Mouse (Mus musculus): ENCODE results near the gene Zbtb42.
A peak's percentile ranks its signal among the peaks of the same experiment; 100 is the strongest.

The Zbtb42 gene

DNA sequence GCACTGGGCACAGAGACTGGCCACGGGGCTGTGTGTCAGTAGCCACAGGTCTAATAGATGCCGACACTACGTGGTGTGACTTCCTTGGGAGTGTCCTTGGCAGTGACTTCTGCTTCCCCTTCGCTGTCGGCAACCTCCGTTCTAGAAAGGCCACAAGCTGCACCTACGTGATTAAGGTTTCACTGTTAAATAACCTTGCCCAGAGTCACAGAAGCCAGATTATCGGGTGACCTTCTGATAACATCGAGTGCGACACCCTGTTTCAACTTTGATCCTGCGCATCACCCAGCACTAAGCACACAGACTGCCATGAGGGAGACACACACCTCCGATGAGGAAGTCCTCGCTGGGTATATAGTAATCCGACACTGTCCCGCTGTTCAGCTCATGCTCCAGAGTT lies 9.8 kb downstream of the Zbtb42 start:
- DNase-seq (ENCODE audit: low spot score in 2 of 2), result no peak

DNA sequence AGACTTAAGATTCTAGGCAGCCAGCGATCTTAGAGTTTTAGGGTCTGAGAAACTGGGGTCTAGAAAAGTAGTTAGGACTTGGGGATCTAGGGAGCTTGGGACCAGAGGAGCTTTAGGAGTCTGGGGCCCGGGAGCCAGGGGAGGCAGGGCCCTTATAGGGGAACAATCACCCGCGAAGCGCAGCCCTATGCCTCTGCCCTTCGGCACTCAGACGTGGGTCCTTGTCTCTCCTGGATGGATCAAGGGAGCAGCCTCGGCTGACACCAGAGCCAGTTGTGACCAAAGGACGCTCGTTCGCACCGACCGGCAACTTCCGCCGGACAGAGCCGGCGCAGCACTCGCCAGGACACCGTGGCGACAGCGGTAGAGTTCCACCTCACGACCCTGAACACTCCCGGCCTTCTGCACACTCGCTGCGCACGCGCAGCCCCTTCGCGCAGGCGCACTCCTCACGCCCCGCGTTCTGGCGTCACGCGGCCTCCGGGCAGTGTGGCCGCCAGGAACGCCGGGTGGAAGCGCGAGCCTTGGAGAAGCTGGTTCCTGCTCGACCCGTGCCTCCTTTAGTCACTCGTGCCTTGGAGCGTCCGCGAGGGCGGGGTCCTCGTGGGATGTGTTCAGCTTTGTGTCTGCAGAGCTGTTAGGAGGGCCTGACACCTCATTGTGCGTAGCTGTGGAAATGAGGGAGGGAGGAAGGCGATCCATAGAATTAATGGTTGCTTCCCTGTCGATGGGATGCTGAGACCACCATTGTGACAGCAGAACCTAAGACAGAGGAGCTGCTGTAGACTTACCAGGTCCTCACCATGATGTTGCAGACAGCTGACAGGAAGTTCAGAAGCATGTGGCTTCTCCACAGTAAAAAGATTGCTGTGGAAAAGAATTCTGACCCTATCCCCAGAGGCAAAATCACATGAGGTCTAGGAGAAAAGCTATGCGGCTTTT lies 14.8 kb downstream of the Zbtb42 start:
- DNase-seq (ENCODE audit: low spot score in 2 of 2), result peak; percentile 89 to 96

DNA sequence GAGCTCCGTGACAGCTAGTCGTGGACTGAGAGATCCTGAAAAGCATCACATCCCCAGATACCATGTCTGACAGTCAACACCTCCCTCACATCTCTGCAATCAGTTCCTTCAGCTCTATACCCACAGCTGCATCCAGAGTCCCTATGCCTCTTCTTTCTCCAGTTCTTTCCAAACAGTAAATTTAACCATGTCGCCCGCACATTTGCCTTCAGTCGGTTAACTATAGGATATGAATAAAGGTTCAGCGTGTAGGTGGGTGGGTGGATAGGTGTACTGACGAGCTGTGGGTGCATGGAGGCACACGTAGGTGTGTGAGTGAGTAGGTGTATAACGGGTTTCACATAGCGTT lies 15.5 kb downstream of the Zbtb42 start:
- no peak for DNase-seq (ENCODE audit: low spot score in 2 of 2)

DNA sequence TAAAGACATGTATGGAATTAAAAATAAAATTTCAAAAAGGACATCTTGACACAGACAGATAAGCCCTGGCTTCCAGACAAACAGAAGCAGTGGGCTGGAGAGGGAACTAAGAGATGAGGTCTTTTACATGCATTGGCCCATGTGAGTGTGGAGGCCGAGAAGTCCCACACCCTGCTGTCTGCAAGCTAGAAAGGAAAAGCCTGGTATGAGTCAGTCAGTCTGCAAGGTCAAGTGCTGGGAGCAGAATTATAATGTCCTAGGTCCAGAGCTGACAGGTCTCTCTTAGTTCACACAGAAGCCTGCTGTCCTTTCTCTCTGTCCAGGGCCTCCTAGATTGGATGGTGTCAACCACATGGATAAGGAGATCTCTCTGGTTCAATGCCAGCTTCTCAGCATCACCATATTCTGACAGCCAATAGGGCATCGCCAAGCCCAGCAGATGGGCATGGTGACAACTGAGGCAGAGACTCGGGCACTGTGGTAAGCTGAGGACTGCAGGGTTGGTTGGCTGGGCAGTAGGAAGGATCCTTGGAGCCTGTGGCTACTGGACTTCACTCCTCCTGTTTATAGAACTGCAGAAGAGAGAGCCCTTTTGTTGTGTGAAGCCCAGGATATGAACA lies 18.3 kb downstream of the Zbtb42 start:
- no peak for DNase-seq (ENCODE audit: low spot score in 2 of 2)

DNA sequence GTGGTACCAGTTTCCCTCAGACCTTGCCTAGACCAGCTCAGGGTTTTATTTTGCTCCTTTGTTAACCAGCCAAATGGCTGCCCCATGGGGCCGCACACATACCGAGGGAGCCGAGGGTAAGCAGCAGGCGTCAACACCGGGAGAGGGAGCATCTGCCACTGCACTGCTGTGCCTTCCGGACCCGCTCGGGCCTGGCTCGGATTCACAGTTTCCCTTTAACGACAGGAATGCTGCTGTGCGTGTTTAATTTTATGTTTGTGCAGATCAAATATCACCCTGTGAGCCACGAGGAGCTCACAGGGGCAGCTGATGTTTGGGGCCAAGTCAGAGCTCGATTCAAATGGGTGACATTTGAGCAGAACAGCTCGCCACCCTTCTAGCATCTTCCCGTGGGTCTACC lies 21.9 kb downstream of the Zbtb42 start:
- DNase-seq (ENCODE audit: low spot score in 2 of 2), result no peak

DNA sequence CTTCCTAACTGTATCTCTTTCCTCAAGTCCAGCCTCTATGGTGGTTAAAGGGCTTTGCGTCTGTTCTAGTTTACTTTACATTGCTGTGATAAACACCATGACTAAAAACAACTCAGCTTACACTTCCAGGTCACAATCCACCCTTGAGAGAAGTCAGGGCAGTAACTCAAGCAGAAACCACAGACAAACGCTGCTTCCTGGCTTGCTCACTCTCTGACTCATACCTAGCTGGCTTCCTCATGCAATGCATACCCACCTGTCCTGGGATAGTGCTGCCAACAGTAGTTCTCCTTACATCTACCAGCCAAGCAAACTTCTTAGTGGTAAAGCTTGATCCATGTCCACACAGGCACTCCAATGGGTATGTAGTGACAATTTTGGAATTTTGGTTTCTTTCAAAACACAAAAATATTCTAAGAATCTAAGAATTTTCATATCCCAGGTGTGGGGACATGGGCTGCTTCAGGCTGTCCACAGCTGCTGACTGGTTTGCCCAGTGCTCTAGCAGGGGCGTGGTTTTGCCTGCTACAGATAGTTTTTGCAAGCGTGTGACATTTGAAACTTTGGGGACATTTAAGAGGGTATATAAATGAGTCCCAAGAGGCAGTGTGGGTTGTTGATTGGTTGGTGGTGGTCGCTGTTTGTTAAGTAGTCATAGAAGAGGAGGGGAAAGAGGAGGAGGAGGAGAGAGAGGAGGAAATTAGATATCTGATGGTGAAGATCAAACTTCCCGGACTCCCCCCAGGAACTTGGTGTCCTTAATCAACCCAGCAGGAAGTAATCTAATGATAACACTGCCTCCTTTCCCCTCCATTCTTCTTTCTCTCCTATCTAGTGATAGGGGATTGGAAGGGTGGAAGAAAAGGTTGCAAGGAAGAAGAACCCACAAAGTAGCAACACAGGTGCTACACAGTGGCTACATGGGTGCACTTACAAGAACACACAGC lies 24.0 kb downstream of the Zbtb42 start:
- no peak for DNase-seq (ENCODE audit: low spot score in 2 of 2)

DNA sequence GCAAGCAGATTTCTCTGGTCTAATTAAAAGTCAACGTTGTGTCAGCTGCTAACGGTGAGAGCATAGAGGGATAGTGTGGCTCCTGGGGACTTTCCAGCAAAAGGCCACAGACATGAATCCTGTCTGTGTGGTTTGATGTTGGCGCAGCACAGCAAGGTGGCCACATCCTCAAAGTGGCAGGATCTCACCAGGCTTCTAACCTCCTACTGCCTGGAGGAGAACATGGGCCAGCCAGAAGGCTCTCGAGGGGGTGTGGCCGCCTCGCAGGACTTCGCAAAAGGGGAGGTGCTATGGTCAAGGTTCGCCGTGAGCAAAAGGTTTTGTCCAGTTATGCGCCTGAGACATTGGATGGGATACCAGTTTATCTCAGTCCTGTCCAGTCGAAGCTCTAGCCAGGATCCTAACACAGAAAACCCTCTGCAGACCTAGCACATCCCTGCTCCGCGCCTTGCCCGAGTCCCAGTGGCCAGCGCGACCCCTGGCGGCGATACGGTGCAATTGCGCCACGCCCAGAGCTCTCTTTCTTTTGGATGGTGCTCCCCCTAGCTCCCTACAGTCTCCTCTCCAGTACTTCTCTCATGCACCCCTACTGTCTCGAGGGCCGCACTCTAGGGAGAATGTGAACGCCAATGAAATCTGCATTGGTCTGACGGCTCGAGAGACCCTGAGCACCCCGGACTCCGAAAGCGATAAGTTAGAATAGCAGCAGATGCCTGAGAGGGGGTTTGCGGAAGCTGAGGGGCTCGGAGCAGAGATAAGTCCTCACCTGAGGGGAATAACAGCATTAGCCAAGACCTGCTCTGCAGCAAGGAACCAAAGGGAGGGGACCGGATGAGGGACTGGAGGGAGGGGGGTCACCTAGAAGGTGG lies 28.3 kb downstream of the Zbtb42 start:
- DNase-seq (ENCODE audit: low spot score in 2 of 2), result peak; percentile 81 to 95

DNA sequence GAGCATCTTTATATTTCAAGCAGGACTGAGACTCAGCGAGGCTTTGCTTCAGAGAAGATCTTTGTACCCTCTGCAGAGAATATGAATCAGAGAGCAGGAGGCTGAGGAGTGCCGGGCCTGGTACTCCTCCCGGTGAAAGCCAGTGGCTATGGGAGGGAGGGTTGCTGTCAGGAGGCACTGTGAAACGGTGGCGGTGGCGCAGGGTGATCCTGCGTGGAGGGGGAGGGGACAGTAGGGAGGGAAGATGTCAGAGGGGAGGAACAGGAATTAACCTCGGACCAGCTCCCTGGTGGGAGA lies 28.9 kb downstream of the Zbtb42 start:
- DNase-seq (ENCODE audit: low spot score in 2 of 2), result no peak

DNA sequence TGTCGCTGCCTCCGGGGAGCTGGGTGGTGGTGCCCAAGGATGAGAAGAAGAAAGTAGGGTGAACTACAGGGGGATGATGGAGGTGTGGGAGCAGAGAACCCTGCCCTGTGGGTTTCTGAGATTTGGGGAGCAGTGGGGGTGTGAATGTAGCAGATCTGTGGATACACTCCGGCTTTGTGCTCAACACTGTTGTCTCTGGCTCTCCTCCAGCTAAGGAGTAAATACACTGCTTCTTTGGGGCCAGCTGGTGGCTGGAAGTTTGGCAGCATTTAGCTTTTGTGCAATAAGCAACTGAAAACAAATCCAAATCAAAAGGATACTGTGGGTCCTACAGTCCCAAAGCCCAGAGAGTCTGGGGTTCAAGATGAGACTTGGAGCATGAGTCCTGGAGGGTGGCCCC lies 35.4 kb downstream of the Zbtb42 start:
- DNase-seq (ENCODE audit: low spot score in 2 of 2), result no peak

DNA sequence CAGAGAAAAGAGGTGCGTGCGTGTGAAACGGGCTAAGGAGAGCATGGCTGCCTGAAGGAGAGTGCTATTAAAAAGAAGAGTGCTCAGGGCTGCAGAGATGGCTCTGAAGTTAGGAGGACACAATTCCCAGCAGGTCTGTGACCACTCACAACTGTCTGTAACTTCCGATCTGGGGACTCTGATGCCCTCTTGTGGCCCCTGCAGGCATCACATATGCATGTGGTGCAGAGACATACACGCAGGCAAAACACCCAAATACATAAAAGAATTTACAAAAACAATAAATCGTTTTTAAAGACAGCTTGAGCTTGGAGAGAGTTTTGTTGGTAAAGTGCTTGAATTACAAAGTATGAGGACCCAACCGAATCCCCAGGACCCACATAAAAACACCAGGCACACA lies 38.5 kb downstream of the Zbtb42 start:
- peak; percentile 50 to 81 for DNase-seq (ENCODE audit: low spot score in 2 of 2)

DNA sequence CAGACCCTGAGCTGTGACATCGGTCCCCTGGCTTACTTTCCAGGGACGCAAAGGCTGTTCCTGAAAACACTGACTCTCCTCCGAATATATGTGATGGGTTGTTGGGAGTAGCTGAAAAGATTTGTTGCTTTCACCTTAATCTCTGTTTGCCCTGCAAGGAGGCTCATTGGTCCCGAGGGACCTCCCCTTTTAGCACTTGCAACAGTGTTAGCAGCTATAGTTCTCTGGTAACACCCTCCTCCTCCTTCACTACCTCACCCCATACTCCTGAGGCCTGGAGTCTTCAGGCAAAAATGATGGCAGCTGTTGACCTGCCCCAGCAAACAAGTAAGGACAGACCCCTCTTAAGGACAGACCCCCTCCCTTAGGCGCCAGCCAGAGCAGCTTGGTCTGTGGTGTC lies 40.4 kb downstream of the Zbtb42 start:
- DNase-seq (ENCODE audit: low spot score in 2 of 2), result no peak

DNA sequence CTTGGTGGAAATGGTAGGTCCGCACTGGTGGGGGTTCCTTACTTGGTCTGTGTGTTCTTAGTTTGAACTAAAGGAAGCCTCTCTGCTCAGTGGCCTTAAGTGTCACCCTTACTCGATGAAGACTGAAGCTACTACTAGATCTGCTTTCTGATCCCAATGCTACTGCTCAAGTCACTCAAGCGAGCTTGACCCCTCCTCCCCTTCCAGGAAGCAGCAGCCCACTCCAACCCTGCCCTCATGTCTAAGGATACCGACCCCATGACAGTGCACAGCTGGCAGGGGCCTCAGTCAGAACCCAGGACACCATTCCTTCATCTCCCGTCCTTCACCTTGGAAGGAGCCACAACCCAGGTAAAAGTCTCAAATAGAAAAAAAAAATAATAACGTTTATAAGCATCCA lies 41.6 kb downstream of the Zbtb42 start, which contains the start of gene Cep170b:
Gene Cep170b (plus strand): TSS at position 240 of the 400 bp plus-strand sequence.
- DNase-seq (ENCODE audit: low spot score in 2 of 2), result no peak

DNA sequence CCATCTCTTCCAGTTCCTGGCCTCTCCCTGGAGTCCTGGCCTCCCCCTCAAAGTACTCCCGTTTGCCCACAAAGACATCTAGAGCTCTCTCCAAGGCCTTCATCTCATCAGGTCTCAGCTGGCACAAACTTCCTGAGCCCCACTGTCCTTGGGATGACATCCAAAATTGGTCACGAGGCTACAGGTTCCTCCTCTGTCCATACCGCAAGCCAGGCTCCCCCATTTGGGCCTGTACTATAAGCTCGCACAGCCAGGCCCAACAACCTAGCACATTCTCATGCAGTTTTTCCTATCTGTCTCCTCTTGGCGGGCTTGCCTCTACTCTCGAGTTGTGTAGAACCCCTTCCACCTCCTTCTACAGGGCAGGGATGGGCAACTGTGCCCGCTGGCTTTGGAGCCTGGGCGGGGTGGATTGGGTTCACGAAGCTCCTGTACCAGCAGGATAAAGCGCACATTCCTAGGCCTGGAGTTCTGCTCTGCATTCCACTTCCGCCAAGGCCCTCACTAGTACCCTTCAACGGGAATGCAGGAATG lies 42.3 kb downstream of the Zbtb42 start:
- no peak for DNase-seq (ENCODE audit: low spot score in 2 of 2)

DNA sequence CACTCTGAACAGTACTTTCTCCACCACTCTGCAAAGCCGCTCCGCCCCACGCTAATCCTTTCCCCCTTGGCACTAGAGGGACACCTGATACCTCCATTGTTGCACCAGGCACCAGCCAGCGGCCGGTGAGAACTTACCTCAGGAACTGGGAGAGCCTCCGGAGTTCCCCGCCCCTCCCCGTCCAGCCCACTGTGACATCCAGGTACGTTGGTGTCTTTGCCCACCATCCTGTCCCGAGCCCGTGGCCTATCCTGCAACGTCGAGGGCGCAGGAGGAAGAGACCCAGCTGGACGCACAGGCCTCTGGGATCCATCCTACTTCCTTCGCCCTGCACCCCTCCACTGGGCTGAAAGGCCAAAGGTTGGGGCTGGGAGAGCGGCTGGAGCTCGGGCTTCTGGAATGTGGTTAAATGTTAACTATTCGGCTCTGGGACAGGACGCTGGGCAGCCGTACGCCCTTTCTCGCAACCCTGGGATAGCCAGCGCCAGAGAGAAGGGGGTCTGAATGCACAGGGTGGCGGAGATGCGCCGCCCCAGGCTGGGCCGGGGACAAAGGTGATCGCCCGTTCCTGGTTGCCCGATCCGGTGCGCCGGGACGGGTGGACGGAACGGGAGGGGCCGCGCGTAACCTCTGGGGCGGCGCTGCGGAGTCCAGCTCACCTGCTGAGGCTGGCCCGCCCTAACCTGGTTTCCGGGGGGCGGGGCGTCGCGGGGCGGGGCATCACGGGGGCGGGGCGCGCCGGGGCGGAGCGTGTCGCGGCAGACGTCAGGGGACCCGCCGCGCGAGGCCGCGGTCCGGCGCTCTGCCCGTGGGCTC lies 43.0 kb downstream of the Zbtb42 start:
- DNase-seq (ENCODE audit: low spot score in 2 of 2), result no peak

DNA sequence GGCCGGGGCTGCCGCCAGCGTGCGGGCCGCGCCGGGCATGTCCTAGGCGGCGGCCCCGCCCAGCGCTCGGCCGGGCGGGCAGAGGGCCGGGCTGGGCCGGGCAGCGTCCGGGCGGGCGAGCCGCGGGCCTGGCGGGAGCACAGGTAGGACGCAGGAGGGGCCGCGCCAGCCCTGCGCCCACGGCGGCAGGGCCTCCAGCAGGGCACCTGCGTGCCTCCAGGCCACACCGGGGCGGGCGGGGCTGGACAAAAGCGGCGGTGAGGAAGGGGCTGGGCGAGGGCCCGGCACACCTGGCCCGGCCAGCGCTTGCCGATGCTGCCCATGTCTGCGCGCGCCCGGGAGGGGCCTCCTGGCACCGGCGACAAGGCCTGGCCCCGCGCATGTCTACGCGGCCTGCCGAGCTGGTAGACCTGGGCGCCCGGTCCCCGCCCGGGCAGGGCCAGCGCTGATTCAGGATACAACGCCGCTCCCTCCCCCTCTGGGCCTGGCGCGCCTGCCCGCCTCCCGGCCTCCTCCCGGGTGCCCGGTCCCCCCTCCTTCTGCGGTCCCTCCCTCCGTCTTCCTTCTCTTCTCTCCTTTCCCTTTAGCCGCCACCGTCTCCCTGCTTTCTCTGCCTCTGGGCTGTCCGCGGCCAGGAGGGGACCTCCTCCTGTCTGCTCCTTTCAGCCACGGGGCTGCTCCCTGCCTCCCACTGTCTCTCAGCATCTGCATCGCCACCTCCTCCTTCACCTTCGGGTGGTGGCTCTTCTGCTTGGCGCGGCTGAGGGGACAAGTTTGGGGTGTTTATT lies 43.8 kb downstream of the Zbtb42 start:
- DNase-seq (ENCODE audit: low spot score in 2 of 2), result no peak

DNA sequence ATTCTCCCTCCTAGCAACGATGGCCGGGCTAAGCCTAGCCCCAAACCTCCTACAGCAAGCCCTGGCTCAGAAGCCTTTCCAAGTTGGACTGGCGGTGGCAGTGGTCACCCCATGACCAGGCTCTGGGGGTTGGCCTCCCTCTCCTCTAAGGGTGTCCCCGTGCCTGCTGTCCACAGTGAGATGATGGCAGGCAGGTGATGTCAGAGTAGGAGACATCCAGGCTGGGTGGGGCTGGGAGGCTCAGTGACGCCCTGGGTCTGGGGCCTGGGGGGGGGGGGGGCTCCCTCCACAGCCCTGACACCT lies 44.4 kb downstream of the Zbtb42 start:
- no peak for DNase-seq (ENCODE audit: low spot score in 2 of 2)

DNA sequence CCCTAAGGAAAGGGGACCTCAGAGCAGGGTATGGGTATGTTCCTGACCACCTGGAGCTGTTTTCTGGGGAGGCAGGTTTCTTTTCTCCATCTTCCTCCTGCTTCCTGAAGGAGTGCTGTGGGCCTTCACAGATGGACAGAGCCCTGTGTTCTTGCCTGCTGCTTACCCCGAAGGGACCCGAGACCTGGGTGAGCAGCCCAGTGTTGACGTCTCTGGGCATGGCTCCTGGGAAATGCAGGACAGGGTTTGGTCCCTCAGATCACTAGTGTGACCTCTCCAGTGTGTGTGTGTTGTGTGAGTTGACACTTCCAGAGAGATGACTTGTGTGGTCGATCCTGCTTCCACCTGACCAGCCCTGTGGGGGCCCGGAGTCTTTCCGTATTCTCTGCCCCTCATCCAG lies 44.8 kb downstream of the Zbtb42 start:
- DNase-seq (ENCODE audit: low spot score in 2 of 2), result no peak

DNA sequence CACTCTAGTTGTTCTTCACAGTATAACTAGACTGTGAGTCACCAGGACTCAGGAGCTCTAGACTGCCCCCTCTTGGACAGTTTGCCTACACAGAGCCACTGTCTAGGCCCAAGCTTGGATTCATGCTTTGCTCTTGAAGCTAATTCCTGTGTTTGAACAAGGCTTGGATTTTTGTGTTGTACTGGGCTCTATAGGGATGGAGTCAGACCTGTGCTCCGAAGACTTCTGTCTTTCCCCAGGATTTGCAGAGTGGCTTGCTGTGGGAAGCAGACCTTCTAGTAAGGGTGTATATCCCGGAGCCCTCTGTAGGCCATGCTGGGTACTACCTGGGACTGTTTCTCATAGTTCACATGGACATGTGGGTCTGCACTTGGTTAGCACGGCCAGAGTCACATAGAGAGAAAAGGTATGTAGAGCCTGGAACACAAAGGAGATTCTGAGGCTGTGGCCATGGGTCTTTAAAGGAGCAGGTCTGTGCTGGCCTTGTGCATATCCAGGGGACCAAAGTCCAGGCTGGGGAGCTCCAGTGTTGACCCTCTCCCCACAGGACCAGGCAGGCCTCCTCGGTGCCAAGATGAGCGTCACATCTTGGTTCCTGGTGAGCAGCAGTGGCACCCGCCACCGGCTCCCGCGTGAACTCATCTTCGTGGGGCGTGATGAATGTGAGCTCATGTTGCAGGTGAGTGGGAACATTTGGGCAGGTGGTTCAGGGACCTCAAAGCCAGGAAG lies 45.6 kb downstream of the Zbtb42 start:
- peak; percentile 66 to 83 for DNase-seq (ENCODE audit: low spot score in 2 of 2)

DNA sequence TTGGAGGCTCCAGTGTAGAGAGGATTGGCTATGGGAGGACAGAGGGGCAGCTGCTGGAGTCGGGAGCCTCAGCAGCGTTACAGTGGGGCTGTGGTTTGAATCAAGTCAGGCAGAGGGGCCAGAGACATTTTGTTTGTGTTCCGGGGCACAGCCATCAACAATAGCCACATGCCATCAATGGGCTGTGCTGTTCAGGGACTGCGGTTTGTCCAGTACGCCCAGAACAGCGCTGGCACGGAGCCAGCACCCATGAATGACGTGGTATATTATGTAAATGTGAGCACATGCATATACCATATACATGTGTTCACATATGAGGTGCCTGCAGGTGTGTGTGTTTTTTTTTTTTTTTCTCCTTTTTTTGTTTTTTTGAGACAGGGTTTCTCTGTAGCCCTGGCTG lies 49.2 kb downstream of the Zbtb42 start:
- no peak for DNase-seq (ENCODE audit: low spot score in 2 of 2)

Data from spleen, postnatal 4 days (tissue).